In the genomic region with DNA sequence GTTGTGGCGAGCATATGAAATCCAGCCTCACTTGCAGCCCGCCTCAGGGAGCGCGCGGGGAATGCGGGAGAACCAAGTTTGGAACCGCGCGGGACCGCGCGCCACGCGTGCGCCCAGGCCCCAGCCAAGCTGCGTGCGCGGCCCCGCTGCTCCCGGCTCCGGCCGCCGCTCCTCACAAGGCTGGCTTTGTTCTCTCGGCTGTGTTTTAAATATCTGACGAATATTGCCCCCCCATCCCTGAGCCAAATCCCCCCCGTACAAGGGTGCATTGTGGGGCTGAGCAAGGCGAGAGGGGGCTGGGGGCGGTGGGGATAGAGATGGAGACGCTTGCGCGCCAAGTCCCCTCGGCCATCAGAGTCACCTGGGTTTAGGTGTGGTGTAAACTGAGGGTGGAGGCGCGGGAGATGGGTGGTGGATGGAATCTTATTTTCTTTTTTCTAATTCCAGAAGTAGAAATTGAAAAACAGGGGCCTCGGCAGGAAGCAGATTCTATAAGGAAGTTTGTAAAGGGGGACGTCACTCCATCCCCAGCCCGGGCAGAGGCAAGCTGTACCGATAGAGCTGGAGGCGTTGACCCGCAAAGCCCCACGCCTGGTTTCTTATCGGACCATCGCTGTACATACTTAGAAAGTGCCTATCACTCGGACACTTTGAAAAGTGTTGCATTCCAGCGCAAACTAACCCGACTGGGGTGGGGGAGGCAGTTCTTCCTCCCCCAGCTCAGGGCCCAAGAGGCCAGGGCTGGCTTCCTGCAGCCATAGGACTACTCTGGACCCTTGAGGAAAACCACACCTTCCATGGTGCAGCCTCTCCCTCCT, we compare ENCODE assay signal across 8 mouse cellular contexts.
DNase-seq lines count a peak whose midpoint lies in the region; ATAC-seq lines count a peak whose summit lies in the region.

No protein-coding gene starts in this region.

- 2% methylated on average over 46 of the region's 46 CpGs for WGBS in forebrain, embryonic 13.5 days
- WGBS in neural tube, embryonic 12.5 days, result 5% methylated on average over 46 of the region's 46 CpGs

- H3K27ac ChIP-seq in forebrain, embryonic 13.5 days, result peak overlapping the region; percentile 62
- H3K27ac ChIP-seq in neural tube, embryonic 12.5 days, result peak overlapping the region; percentile 53; the same call in 1 of the 2 replicates

- no peaks in the 10 kb centered on the region for H3K36me3 ChIP-seq in forebrain, embryonic 13.5 days (ENCODE audit: poor library complexity, severe bottlenecking)
- H3K36me3 ChIP-seq in neural tube, embryonic 12.5 days, result no peaks in the 10 kb centered on the region

- peak overlapping the region; percentile 42 for H3K4me3 ChIP-seq in forebrain, embryonic 13.5 days
- H3K4me3 ChIP-seq in neural tube, embryonic 12.5 days, result peak overlapping the region; percentile 34

- H3K9ac ChIP-seq in forebrain, embryonic 13.5 days, result peak overlapping the region; percentile 71
- peak overlapping the region; percentile 67 for H3K9ac ChIP-seq in neural tube, embryonic 12.5 days

- no peaks in the 10 kb centered on the region for H3K9me3 ChIP-seq in forebrain, embryonic 13.5 days (replicated peaks)
- no peaks in the 10 kb centered on the region for H3K9me3 ChIP-seq in neural tube, embryonic 12.5 days

- ATAC-seq in forebrain, embryonic 13.5 days, result peak; percentile 86
- peak; percentile 75 for ATAC-seq in neural tube, embryonic 12.5 days (ENCODE audit: low FRiP score, low read depth)

- intact Hi-C loops in heart, postnatal 25 days (cut with DNase I), result loop anchor here (5.0 kb wide), 1 partner anchor 147 kb away; a partner anchor contains a TSS

- 0 out of 2 replicates have a peak, but pooled peaks cover 3% of the 10 kb centered on the region for H3K27me3 ChIP-seq in forebrain, embryonic 13.5 days
- H3K27me3 ChIP-seq in neural tube, embryonic 12.5 days (replicated peaks), result no peaks in the 10 kb centered on the region

- peak overlapping the region; percentile 67 for H3K4me2 ChIP-seq in forebrain, embryonic 13.5 days
- peak overlapping the region; percentile 72 for H3K4me2 ChIP-seq in neural tube, embryonic 12.5 days (replicated peaks)

- H3K4me1 ChIP-seq in forebrain, embryonic 13.5 days, result peaks cover 38% of the 10 kb centered on the region
- H3K4me1 ChIP-seq in neural tube, embryonic 12.5 days, result peaks cover 41% of the 10 kb centered on the region

- peak; percentile 96 for DNase-seq in heart, adult 11 months
- DNase-seq in heart, postnatal 25 days (ENCODE audit: low spot score), result no peak
- DNase-seq in adrenal gland, postnatal 14 days, result peak; percentile 61
- peak; percentile 26 for DNase-seq in induced T-regulatory cell, adult 2 months (ENCODE audit: low read depth)
- DNase-seq in liver, result peak; percentile 59
- no peak for DNase-seq in ovary, postnatal 10 days (ENCODE audit: low spot score)

Comparison
In these comparisons a context has a peak if more than half of its experiments do, and no peak if none do; other contexts are left out.
1. DNase-seq: peak in heart, adult 11 months (single experiment), adrenal gland, postnatal 14 days (single experiment), induced T-regulatory cell, adult 2 months (single experiment) and liver (single experiment); none in heart, postnatal 25 days (single experiment) and ovary, postnatal 10 days (single experiment).